Mouse (Mus musculus): Measurements from ENCODE around the gene Krtdap. TPM values are rescaled to one million over a fixed set of nuclear protein-coding genes. Genes with fewer than 3 reads are reported as not detected.
"Not testable (repeated sequence)": the region's sequence is repeated elsewhere in the genome, so short reads cannot be mapped to it uniquely, and the experiment has no call there.

The Krtdap gene
- total RNA-seq, 4 experiments from 2014 or later: not detected

DNA sequence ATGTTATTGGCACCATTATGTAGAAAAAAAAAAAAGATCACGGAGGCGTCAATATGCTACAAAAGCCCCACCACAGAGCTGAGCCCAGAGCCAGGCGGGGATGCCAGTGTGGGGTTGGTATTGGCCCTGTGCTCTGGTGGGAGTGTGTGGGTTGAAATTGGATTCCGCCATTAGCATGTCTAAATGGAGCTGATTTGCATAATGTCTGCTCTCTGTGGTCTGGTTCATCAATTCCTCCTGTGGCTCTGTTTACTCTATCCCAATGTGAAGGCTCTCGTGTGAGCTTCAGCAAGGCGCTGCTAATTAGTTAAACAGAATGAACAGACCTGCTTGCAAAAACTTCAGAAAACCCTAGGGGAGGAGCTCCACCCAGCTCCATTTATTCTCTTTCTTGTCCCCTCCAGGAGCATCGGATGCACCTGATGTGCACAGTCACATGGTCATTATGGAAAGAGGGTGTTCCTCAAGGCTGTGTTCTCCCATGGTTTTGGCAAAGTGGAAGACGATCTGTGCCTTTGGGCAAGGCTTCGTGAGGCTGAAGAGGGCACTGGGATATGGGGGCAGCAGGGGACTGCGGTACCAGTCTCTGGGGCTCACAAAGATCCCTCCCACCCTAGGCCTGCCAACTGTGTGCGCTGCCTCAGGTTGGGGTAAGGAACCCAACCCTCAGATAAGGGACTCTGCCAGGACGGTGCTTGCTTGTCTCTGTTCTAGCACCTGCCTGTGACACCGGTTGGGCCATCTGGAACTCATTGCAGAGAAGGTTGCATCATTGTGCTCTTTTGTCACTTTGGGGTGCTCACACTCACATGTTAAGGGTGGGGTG is 1.8 kb upstream of the Krtdap start:
- no peak for DNase-seq (ENCODE audit: low spot score in 2 of 2)

DNA sequence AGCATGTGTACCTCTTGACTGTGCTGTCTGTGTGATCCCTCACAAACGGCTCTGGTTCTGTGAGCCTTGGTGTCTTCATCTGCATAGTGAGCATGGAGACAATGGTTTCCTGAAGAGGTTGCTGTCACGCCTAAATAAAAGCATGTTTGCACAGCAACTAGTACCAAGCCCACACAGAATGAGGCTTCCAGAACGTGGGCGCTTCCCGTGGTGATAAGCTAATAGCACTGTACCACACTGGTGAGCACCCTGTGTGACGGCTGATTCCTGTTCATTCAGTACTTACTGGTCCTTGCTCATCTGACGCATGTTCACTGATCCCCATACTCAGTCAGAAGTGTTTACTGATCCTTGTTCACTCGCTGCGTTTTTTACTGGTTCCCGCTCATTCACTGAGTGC is 2.4 kb downstream of the Krtdap start:
- no peak for DNase-seq (ENCODE audit: low spot score in 2 of 2)

DNA sequence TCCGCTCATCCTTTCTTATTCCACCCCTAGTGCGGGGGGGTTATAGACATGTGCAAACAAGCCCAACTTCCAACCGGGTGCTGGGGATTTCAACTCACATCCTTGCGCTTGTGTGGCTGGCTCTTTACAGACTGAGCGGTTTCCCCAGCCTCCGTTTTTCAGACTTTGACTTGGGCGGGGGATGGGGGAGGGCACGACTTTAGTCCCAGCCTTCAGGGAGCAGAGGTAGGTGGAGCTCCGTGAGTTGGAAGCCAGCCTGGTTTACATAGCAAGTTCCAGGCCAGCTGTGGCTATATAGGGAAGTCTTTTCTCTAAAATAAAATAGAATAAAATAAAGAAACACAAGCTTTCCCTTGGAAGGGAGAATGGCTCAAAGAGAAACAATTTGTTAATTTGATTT is 4.2 kb downstream of the Krtdap start:
- DNase-seq (ENCODE audit: low spot score in 2 of 2): no peak

DNA sequence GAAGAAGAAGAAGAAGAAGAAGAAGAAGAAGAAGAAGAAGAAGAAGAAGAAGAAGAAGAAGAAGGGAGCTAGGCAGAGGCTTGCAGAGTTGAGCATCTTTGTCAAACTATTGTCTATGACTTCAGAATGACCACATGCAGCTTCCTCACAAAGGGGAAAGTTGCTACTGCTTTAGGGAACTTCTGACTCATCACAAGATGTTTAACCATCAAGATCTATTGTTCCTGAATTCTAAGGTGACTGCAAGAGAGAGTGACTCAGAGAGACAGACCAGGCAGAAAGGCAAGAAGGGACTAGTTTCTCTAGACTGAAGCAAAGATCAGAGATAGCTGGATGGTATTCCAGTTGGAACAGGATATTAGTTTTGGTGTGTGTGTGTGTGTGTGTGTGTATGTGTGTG is 7.2 kb downstream of the Krtdap start:
- DNase-seq (ENCODE audit: low spot score in 2 of 2): no peak

DNA sequence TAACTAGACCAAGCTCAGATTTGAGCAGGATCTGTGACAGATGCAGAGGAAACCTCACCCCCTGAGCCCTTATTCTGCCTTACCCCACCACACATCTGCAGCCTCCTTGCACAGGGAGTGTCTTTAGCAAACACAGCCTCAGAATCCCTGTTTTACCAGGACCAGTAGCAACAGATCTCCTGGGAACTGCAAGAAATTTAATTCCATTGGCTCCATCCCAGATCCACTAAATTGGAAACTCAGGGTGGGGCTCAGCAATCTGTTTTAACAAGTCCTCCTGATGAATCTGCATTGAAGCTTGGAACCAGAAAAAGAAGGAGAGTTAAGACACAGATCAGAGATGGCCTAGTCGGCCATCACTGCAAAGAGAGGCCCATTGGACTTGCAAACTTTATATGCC is 9.1 kb downstream of the Krtdap start:
- DNase-seq (ENCODE audit: low spot score in 2 of 2): no peak

DNA sequence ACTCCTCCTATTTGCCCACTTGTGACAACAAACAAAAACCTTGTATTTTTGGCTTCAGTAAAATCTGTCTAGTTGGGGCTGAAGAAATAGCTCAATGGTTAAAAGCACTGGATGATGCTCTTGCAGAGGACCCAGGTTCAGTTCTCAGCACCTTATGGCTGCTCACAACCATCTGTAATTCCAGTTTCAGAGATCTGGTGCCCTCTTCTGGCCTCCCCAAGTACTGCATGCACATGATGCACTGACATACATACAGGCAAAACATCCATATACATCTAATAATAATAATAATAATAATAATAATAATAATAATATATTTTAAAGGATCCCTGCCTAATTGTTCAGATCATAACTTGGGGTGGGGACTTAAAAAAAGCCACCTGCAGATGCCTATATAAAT is 13.0 kb downstream of the Krtdap start:
- DNase-seq (ENCODE audit: low spot score in 2 of 2): no peak

DNA sequence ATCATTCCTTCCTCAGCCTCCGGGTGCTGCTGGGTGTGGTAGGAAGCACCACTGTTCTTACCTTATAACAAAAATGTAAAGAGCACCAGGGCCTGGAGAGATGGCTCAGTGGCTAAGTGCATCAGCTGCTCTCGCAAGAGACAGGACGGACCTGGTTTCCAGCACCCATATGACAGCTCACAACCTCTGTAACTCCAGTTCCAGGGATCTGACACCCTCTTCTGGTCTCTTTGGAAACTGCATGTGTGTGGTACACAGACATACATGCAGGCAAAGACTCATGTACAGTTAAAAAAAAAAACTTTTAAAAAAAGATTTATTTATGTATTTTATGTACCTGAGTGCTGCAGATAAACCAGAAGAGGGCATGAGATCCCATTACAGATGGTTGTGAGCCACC is 15.6 kb downstream of the Krtdap start:
- no peak for DNase-seq (ENCODE audit: low spot score in 2 of 2)

DNA sequence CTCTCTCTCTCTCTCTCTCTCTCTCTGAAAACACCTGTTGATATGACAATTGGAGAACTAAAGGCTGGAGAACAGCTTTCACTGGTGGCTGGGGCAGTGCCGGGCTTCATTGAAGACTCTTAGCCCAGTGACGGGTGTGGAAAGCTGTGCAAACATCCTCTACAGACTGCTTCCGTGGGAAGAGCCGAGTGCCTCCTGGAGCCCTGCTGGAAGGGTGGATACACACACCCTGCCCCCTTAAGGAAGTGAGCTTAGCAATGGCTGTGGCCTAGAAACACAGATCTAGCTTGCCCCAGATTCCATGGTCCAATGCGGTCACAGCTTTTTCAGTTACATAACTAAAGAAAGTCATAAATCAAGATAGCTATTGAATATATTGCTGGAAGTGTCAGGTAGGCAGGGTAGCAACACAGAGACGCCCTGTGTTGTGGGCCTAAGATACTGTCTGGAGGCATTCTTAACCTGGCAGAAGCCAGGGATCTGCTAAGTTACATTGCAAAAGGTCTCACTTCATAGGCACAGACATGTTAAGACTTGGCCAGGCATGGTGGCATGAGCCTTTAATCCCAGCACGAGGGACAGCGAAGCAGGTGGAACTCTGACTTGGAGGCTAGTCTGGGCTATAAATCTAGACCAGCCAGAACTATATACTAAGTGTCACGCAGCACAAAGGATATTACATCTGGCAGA is 16.5 kb downstream of the Krtdap start:
- DNase-seq (ENCODE audit: low spot score in 2 of 2): no peak

- no peak for DNase-seq (ENCODE audit: low spot score in 2 of 2)
Observed at GRCm38 (mm10) chr7:30805924-30806323, 18.2 kb downstream of the Krtdap start.

DNA sequence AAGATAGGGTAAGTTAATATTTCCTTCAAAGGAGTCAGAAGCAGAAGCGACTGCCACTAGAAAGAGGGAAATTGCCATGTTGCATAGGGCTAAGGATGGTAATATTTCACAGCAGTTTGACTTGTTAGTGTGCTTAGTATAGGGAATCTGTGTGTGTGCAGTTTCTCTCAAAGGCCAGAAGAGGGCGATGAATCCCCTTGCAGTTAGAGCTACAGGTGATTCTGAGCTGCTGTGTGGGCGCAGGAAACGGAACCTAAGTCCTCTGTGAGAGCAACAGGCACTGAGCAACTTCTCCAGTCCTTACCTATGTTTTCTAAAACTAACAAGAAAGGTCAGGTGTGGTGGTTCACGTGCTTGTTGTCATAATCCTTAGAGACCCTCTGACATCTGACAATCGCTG is 22.6 kb downstream of the Krtdap start:
- no peak for DNase-seq (ENCODE audit: low spot score in 2 of 2)

GRCm38 (mm10) chr7:30811757-30812290 is 24.1 kb downstream of the Krtdap start:
- no peak for DNase-seq (ENCODE audit: low spot score in 2 of 2)

DNA sequence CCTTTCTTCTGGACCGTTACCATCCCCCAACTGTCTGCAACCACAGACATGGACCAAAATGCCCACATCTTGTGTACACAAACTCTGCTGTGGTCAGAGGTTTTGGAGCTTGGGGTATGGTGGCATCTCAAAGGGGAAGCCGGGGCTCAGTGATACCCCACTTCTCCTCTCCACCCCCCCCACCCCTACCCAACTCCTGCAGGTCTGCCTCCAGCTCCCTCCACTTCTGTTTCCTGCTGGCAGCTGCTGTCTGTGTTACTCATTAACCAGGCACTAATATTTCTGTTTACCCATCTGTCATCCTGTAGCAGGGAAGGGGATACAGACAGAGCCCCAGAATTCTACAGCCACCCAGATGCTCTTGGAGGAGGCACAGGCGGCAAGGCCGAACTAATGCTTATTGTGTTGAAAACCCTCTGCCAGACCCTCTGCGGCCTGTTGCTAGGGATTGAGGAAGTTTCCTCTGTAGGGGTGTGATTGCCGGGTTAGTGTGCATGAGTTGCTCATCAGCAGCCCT is 24.7 kb downstream of the Krtdap start:
- DNase-seq (ENCODE audit: low spot score in 2 of 2): no peak

DNA sequence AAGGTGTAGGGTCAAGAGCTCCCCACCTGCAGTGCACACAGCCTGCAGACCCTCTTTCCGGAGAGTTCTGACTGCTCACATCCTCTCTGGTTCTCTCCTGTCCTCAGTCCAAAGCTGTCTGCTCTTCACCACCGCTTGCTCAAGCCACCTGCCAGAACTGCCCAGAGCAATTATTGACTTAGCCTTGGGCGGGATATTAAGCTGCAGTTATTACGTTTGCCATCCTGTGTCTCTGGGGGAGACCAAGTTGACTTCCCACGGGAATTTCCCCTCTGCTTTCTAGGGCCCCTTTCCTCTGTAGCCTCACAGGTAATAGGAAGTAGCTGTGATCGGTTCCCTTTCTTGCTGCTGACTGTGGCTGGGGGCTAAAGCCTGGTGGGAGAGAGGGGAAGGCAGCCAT is 32.4 kb downstream of the Krtdap start:
- DNase-seq (ENCODE audit: low spot score in 2 of 2): no peak

DNA sequence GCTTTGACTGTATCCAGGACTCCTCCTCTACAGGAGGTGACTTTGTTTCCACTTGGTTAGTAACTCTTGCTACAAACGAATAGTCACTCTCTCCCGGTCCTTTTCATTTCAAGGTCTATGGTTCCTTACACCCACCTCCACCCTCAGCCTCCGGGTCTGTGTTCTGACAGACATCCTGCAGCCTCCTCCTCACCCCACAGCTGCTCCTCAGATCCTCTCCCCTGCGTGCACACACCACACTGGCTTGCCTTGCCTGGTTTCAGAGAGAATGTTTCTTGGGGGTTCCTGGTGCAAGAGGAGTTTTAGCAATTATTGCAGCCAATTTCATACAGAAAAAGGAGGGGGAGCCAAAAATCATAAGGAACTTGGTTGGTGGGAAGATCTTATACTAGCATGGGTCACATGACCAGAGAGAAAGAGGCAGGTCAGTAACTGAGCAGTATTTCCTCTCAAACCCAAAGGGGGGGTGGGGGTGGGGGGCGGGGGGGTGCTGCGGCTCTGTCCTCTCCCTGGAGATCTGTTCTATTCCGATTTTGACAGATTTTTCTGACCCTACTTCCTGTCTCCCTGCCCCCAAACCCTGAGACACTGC is 33.3 kb downstream of the Krtdap start:
- no peak for DNase-seq (ENCODE audit: low spot score in 2 of 2)

- DNase-seq (ENCODE audit: low spot score in 2 of 2): no peak
Observed at GRCm38 (mm10) chr7:30821532-30821931, 33.8 kb downstream of the Krtdap start.

DNA sequence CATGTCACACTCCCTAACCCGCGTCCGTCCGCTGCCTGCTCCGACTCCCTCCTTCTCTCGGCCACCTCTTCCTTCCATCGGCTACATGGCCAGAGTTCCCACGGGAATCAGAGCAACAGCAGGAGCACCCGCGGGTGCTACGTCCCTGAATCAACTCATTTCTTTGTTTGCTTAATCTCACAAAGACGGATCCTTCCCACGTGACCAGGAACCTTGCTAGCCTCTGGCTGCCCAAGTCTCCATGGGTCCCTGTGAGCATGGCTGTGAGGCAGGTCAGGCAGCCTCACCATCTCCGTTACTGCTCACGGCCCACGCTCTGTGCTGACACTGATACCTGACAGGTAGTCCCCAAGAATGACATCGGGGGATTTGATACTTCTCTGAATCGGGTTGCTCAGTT is 36.0 kb downstream of the Krtdap start, which contains the start of gene Ffar2:
TSS of gene Ffar2 (minus strand) at position 101 of the 400 bp plus-strand sequence.
- no peak for DNase-seq (ENCODE audit: low spot score in 2 of 2)

DNA sequence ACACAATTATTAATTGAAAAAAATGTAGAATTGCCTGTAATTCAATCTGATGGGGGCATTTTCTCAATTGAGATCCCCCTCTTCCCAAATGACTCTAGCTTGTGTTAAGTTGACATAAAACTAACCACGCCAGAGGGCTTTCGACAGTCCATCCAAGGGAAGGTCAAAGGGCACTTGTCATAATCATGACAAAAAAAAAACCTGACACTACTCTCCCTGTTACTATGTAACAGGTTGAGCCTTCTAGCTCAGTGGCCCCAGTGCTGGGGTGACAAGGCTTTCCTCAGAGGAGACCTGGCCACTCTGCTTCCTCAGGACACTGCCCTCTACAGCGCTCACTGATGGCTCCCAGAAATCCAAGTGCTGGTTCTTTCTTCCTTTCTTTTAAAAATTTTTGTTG is 36.6 kb downstream of the Krtdap start:
- DNase-seq (ENCODE audit: low spot score in 2 of 2): no peak

GRCm38 (mm10) chr7:30826660-30827059 is 39.0 kb downstream of the Krtdap start:
- no peak for DNase-seq (ENCODE audit: low spot score in 2 of 2)

GRCm38 (mm10) chr7:30828871-30829270 is 41.2 kb downstream of the Krtdap start:
- DNase-seq (ENCODE audit: low spot score in 2 of 2): not testable (repeated sequence)

- DNase-seq (ENCODE audit: low spot score in 2 of 2): no peak
Observed at GRCm38 (mm10) chr7:30829428-30829827, 41.7 kb downstream of the Krtdap start.

- DNase-seq (ENCODE audit: low spot score in 2 of 2): no peak
Observed at GRCm38 (mm10) chr7:30832261-30832660, 44.6 kb downstream of the Krtdap start.

GRCm38 (mm10) chr7:30832684-30833083 is 45.0 kb downstream of the Krtdap start:
- not testable (repeated sequence) for DNase-seq (ENCODE audit: low spot score in 2 of 2)

Measured in left cerebral cortex, adult 8-10 months (tissue).